Mouse (Mus musculus) cerebellum, adult 18-20 months (tissue): ENCODE measurements around the gene Podxl2.

Experiments used
- DNase-seq, 2 experiments: peaks; one replicate each; pipeline ENCODE4 v3.0.0; 2021

The Podxl2 gene

DNA sequence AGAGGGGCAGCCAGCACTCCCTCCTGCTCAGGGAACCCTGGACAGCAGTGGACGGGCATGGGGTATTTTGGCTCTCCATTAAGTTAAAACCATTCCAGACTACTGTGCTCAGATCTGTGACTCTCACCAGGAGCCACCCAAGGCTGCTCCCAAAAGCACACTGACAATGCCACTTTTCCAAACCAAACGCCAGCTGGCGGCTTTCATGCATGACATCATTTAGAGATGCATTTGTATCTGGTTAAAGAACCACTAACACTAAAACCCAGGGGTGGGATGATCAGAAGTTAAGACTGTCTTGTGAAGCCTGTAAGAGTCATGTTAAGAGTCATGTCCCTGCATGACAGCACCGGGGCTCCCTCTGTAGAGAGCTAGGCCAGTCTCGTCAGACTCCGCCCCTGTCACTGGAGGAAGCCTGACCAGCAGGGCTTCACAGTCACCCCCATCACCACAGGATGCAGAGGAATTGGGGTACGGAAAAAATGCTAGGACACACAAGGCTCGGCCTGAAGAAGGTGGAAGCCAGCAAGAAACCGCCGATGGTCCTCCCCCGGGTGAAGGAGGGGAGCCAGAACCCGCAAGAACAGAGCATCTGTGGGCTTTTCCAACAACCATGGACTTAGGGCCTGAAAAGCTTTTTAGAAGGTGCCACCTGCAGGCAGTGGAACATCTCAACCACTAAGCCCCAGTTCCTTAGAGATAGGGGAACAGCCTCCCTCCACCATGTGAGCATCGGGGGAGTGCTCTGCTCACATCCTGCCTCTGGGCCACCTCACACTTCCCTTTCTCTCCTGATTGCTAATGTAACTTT lies 47.2 kb downstream of the Podxl2 start:
- peak in 1 of 2 experiments; percentile 45 for DNase-seq

DNA sequence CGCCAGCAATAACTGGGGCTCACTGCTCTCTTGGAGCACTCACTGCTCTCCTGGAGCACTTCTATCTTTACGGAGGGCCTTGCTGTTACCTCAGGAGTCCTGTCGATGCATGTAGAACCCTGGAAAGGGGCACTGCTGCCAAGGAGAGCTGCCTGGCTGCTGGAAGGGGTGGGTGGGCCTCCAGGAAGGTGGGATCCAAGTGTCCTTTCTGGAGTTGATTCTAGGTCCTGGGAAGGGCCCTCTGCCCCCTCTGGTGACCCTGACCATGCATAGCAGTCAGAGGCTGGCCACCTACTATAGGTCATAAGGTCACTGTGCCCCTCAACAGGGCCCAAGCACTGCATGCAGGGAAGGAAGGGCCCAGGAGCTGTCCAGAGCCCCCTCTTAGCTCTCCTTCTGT lies 47.9 kb downstream of the Podxl2 start:
- DNase-seq = no peak

DNA sequence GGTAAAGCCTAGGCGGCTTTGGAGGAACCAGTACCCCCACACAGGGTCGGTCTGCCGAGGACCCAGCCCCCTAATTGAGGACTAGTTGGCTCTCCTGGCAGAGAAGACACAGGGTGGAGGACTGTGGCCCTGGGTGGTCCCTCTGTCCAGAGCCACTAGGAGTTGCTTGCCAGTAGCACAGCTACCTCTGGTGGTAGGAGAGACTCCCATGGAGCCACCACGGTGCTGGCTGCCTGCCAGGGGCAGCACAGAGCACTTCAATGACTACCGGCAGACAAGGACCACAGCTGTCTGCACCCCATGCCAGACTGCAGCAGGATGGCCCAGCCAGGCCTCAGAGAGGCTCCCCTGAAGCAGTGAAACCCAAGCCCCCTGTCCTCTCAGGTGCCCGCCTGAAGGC lies 48.3 kb downstream of the Podxl2 start:
- no peak for DNase-seq

- no peak for DNase-seq
Measured at GRCm38 (mm10) chr6:88826088-88826487, 48.8 kb downstream of the Podxl2 start.

GRCm38 (mm10) chr6:88824183-88824582 lies 50.7 kb downstream of the Podxl2 start:
- DNase-seq = no peak

GRCm38 (mm10) chr6:88821901-88822300 lies 52.9 kb downstream of the Podxl2 start:
- peak; percentile 87 to 91 for DNase-seq

DNA sequence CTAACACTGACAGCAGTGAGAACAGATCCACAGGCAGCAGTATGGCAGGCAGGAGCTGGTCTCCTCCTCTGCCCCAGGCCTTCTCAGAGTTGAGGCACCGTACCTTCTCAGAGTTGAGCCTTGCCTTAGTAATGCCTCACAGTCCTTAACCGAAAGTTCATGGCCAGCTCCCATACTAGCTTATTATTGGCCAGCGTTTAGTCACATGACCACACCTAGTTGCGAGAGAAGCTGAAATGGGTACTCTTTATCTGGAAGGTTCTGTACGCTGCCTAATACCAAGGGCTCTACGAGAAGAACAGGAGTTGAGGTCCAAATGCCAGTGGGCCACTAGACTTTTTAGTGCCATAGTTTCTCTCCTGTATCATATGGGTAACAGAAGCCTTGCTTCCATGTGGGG lies 53.5 kb downstream of the Podxl2 start:
- DNase-seq = no peak

DNA sequence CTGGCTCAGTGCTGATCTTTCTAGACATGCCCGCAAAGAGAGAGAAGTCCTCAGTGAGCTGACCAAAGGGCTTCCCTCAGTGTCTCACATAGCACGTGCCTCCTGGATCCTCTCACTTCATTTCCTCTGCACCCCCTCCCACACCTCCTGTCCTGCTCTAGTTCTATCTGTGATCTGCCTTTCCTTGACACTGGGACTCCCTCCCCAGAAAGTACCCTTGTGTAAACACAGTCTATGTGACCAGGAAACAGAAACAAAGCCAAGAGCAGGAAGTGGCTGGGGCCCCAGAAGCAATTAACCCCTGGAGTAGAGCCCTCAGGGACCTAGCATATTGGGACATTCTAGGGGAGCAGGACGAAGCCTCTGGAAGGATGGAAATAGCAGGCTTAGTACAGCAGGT lies 54.0 kb downstream of the Podxl2 start:
- DNase-seq = no peak

DNA sequence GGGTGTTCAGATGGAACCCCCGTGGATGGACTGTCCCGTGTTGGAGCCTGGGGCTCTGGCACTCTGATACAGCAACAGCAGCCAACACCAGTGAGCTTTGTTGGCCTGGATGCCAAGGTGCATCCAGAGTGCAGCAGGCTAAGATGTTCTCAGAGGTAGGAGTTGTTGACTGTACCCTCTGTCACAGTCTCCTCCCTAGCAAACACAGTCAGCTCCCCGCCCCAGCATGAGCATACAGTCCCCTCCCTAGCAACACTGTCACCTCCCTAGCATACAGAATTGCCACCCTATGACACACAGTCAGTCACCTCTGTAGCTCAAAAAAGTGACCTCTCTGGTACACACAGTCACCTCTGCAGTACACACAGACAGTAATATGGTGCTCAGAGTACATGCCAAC lies 57.9 kb downstream of the Podxl2 start:
- DNase-seq = no peak

GRCm38 (mm10) chr6:88815489-88815888 lies 59.4 kb downstream of the Podxl2 start:
- no peak for DNase-seq

DNA sequence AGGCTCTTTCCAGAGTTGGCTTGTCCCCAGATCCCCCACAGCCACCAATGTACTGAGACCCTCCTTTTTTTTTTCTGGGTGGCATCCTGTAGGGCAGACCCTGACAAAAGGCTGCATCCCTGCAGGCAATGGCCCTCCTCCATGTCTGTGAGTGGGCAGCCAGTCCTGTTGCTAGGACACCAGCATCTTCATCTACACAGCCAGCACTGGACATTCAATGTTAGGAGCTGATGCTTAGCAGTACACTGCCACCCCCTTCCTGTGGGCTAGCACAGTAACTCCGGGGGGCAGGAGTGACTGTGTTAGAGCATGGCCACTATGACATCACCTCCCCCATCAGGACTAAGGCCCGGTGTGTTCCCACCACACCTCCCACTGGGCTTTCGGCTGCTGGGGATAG lies 59.8 kb downstream of the Podxl2 start:
- no peak for DNase-seq

DNA sequence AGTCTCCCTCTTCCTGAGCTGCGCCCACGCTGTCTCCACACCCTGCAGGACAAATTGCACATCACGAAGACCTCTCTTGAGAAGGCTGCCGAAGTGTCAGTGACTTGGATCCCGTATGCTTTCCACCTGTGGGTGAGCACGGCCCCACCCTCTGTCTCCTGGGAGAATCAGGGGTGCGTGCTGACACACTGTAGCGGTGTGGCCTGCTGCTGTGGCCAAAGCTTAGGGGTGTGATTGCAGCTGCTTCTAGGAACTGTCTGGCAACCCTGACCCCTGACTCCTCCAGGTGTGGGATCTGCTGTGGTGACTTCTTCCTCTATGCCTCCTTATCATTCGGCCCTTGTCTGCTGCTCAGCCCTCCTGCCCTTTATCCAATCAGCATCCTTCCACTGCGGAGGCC lies 61.0 kb downstream of the Podxl2 start:
- DNase-seq = no peak

DNA sequence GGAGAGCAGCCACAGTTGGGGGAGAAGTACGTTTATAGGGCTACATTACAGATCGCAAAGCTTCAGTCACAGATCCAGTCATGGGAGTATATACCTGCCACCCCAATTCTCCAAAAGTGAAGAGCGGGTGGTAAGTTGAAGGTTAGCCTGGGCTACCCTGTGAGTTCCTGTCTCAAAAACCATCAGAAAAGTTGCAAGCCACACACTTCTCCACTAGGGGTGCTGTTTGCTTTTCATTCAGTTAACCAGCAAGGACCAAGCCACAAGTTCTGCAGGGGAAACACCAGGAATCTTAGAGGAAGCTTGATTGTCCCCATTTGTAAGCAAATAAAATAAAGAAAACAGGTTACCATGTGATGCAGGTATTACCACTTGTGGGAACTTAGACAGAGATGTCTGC lies 62.0 kb downstream of the Podxl2 start:
- peak; percentile 60 to 66 for DNase-seq

DNA sequence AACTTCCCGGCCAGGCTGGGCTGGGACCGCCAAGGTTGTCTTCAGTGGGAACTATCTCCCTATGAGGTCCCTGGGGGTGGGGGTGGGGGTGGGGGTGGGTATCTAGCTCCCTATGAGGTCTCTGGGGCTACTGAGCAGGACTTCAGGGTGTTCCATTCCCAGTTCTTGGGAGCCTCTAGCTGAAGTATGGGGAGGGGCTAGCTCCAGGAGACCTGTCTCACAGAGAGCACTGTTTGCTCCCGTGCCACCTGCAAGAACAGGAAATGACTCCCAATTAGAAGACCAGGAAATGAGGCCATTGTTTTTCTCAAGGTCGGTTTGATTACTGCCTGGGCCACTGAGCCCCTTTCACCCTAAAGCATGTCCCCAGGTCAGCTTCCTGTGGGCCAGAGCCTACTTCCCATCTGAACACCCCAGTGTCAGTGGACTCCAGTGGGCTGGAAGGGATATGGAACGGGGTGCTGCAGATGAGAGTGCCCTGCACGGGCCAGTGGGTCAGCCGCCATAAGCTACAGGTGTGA lies 62.9 kb downstream of the Podxl2 start:
- DNase-seq = no peak

- DNase-seq = no peak
Measured at GRCm38 (mm10) chr6:88811396-88811795, 63.4 kb downstream of the Podxl2 start.

- DNase-seq = no peak
Measured at GRCm38 (mm10) chr6:88810291-88810690, 64.6 kb downstream of the Podxl2 start.

GRCm38 (mm10) chr6:88809091-88810037 lies 65.5 kb downstream of the Podxl2 start:
- DNase-seq = no peak

- no peak for DNase-seq
Measured at GRCm38 (mm10) chr6:88804966-88805577, 69.8 kb downstream of the Podxl2 start.

- no peak for DNase-seq
Measured at GRCm38 (mm10) chr6:88803957-88804695, 70.7 kb downstream of the Podxl2 start.

DNA sequence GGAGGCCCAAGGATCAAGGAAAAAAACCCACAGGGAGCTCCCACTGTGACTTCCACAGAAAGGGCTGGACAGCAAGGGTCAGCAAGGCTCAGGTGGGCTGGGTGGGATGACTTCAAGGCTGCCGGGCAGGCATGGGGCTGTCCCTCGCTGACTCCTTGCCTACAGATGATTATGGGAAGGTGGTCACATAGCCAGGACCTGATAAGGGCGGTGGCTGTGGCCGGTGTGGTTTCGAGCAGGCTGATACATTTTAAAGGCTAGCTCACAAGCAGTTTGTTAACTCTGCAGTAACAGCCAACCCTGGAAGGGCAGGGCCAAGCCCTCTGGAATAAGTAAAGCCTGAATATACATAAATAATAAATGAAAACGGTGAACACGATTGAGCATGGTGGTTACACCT lies 71.8 kb downstream of the Podxl2 start:
- no peak for DNase-seq

DNA sequence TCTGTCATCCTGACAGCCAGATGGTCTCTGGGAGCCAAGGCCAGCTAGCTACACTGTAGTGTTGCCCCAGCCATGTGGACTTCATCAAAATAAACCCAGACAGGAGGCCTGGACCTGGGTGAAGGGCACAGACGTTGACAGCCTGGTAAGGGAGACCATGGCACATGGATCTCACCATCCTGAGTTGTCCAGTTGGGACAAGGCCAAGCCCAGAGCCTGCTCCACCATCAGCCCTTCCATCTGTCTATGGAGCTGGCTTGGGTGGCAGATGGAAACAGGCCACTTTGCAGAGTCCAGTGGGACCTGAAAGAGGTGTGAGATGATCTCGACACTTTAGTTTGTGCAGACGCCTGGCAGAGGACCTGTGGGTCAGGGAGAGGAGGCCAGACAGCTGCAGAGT lies 74.1 kb downstream of the Podxl2 start:
- peak; percentile 90 to 94 for DNase-seq

DNA sequence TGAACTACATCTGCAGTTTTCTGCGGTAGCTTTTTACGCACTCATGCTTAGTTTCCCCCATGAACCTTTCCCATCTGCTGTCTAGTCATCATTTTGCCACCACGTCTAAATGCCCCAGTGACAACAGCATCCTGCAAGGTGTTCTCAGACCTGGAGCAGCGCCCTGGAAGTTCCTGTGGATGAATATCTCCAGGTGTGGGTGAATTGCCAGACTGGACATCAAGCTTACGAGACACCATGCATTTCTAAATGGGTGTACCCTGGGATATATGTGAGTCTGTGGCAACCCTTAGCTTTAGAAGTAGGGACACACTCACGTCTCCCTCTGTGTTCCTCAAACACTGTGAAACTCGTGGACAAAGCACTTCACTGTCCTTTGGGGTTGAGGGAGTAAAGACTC lies 74.7 kb downstream of the Podxl2 start:
- DNase-seq = no peak
